Mouse (Mus musculus): Measurements from ENCODE around the gene Cst3. TPM values are rescaled to one million over a fixed set of nuclear protein-coding genes. Genes with fewer than 3 reads are reported as not detected.
A peak's percentile ranks its signal among the peaks of the same experiment; 100 is the strongest.

The Cst3 gene
- polyA plus RNA-seq, 1 experiment from 2014 or later: 654 TPM

- Histone ChIP-seq H3K27me3 (no peaks in the 10 kb centered on the region), H3K4me1 (replicated peaks) (peaks cover 53% of the 10 kb centered on the region), H3K36me3 (peaks cover 2% of the 10 kb centered on the region; the same call in 1 of the 2 replicates), H3K9me3 (replicated peaks) (no peaks in the 10 kb centered on the region), H3K4me3 (no peak overlapping the region), H3K9ac (no peak overlapping the region), H3K4me2 (no peak overlapping the region), H3K27ac (peak overlapping the region; percentile 24)
- 29% methylated on average over 3 of the region's 3 CpGs for WGBS
- no peak for ATAC-seq (replicated peaks; ENCODE audit: insufficient number of reproducible peaks, insufficient read depth, low FRiP score, low read depth)
Measured at GRCm38 (mm10) chr2:148877016-148877770, 1.7 kb upstream of the Cst3 start.

- peak overlapping the region; percentile 97 for H3K27ac ChIP-seq
- peak; percentile 33 for ATAC-seq (replicated peaks; ENCODE audit: insufficient number of reproducible peaks, insufficient read depth, low FRiP score, low read depth)
- peaks cover 17% of the 10 kb centered on the region; the same call in 1 of the 2 replicates for H3K36me3 ChIP-seq
- no peaks in the 10 kb centered on the region for H3K27me3 ChIP-seq
- H3K9ac ChIP-seq: peak overlapping the region; percentile 97
- H3K4me1 ChIP-seq (replicated peaks): peaks cover 53% of the 10 kb centered on the region
- peak overlapping the region; percentile 96 for H3K4me3 ChIP-seq
- H3K4me2 ChIP-seq: peak overlapping the region; percentile 78
- under 1% methylated on average over 34 of the region's 34 CpGs for WGBS
- no peaks in the 10 kb centered on the region for H3K9me3 ChIP-seq (replicated peaks)
Measured at GRCm38 (mm10) chr2:148874617-148875334, 716 bp downstream of the Cst3 start.

DNA sequence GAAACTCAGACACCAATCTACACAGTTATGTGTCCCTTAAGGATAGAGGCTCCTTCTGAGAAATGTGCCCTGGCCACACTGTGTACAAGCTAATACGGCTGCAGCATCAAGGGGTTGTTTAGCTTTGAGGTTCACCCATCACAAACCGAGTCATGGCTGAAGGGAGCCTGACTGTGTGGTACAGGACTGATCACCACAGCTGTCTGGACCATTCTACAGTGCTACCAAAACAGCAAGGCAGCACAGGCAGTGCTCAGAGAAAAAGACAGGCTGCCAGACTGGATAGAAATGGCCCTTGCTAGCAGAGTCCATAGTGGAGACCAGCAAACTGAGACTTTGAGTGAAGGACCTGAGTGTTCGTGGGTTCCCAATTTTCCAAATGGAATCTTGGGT lies 1.3 kb downstream of the Cst3 start:
- Histone ChIP-seq H3K4me2 (peak overlapping the region; percentile 78), H3K27ac (peak overlapping the region; percentile 97; the same call in 1 of the 2 replicates), H3K36me3 (peaks cover 17% of the 10 kb centered on the region; the same call in 1 of the 2 replicates), H3K4me1 (replicated peaks) (peaks cover 50% of the 10 kb centered on the region), H3K9me3 (replicated peaks) (no peaks in the 10 kb centered on the region), H3K27me3 (no peaks in the 10 kb centered on the region), H3K4me3 (peak overlapping the region; percentile 96), H3K9ac (peak overlapping the region; percentile 97)
- 21% methylated on average over 3 of the region's 3 CpGs for WGBS
- ATAC-seq (replicated peaks; ENCODE audit: insufficient number of reproducible peaks, insufficient read depth, low FRiP score, low read depth): no peak

DNA sequence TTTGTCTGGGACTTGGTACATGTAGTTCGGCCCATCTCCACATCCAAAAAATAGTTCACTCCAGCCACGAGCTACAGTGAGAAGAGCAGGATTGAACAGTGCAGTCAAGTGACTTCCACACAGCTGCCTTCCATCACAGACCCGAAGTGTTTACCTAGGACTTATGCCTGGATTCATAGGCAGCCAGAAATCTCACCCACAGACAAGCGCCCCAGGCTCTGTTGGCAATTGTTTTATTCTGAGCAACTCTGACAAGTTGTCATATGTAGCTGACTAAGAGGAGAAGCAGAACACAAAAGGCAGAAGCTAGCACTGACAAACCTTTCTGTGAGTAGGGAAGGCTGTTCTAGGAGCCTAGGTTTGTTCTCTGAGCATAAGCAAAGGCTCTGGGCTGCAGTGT lies 2.6 kb downstream of the Cst3 start:
- Histone ChIP-seq H3K27ac (peak overlapping the region; percentile 97), H3K4me3 (peak overlapping the region; percentile 96), H3K27me3 (no peaks in the 10 kb centered on the region), H3K9ac (peak overlapping the region; percentile 97; the same call in 1 of the 2 replicates), H3K4me1 (replicated peaks) (peaks cover 38% of the 10 kb centered on the region), H3K9me3 (replicated peaks) (no peaks in the 10 kb centered on the region), H3K4me2 (peak overlapping the region; percentile 78), H3K36me3 (peaks cover 17% of the 10 kb centered on the region; the same call in 1 of the 2 replicates)
- WGBS: 36% methylated on average over 4 of the region's 4 CpGs
- ATAC-seq (replicated peaks; ENCODE audit: insufficient number of reproducible peaks, insufficient read depth, low FRiP score, low read depth): no peak; the same call in 1 of the 2 replicates

DNA sequence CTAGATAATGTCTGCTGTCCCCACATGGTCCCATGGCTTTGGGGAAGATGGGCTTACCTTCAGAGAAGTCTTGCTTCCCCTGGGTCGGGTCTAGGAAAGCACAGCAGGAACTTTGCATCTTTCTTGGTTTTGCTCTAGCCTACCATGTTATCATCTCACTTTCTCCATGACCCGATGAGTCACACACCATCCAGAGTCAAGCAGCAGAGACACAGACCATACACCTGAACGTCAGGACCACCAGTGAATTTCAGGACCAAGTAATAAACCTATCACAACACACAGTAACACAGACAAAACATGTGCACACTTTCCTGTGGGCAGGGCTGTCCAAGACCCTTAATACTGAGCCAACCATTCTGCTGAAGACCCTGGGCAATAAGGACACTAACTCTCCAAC lies 5.0 kb downstream of the Cst3 start:
- no peak overlapping the region for H3K4me2 ChIP-seq
- H3K9ac ChIP-seq: no peak overlapping the region
- H3K27ac ChIP-seq: no peak overlapping the region
- no peak overlapping the region for H3K4me3 ChIP-seq
- no peaks in the 10 kb centered on the region for H3K9me3 ChIP-seq (replicated peaks)
- 77% methylated on average over 3 of the region's 3 CpGs for WGBS
- ATAC-seq (replicated peaks; ENCODE audit: insufficient number of reproducible peaks, insufficient read depth, low FRiP score, low read depth): no peak
- H3K27me3 ChIP-seq: no peaks in the 10 kb centered on the region
- H3K36me3 ChIP-seq: peaks cover 17% of the 10 kb centered on the region; the same call in 1 of the 2 replicates
- peaks cover 23% of the 10 kb centered on the region for H3K4me1 ChIP-seq (replicated peaks)

DNA sequence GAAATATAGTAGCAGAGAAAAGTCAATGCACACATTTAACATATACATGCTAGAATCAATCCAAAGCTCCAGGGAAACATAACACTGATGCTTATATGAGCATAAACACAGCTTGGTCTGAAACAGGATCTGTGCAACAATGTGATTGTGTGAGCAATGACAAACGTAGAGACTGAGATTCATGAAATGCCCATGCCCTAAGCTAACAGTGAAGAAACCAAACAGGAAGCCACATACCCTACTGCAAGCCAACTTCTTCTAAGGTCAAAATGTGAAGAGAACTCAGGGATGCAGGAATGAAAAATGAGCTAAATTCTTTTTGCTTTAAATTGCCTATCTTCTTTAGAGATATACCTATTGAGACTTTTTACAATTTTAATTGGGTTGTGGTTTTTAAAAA lies 6.5 kb downstream of the Cst3 start:
- Histone ChIP-seq H3K4me3 (no peak overlapping the region), H3K36me3 (peaks cover 17% of the 10 kb centered on the region; the same call in 1 of the 2 replicates), H3K4me1 (replicated peaks) (peaks cover 26% of the 10 kb centered on the region), H3K27ac (no peak overlapping the region), H3K4me2 (no peak overlapping the region), H3K9ac (no peak overlapping the region), H3K27me3 (no peaks in the 10 kb centered on the region), H3K9me3 (replicated peaks) (no peaks in the 10 kb centered on the region)
- ATAC-seq (replicated peaks; ENCODE audit: insufficient number of reproducible peaks, insufficient read depth, low FRiP score, low read depth): no peak
- WGBS: 65% methylated on average over 1 of the region's 1 CpGs

DNA sequence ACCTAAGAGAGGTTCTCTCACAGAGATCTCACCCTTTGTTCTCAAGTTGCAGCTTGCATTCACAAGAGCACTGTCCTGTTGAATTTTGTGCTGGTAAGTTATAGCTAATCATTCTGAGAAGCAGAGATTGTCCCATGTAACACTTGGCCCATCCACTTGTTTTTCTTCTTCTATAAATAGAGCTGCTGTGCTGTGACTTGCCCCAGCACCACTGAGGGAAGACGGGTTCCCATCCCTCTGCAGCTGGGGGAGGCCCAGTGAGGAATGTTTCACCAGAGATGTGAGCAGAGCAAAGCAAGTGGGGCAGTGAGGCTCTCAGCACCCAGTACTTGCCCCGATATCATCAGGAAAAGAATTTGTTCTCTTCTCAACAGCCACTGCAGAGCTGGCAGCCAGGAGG lies 10.5 kb downstream of the Cst3 start, which contains the start of gene 9230104L09Rik:
Gene 9230104L09Rik, minus strand, starts transcription at position 73 of the 400 bp plus-strand sequence.
- Histone ChIP-seq H3K9me3 (replicated peaks) (no peaks in the 10 kb centered on the region), H3K27me3 (no peaks in the 10 kb centered on the region), H3K36me3 (no peaks in the 10 kb centered on the region), H3K4me2 (peak within 1 kb of the TSS; percentile 20; the same call in 1 of the 2 replicates), H3K27ac (peak within 1 kb of the TSS; percentile 77), H3K4me1 (replicated peaks) (peaks cover 12% of the 10 kb centered on the region), H3K4me3 (no peak within 1 kb of the TSS), H3K9ac (no peak within 1 kb of the TSS)
- whole genome bisulfite sequencing: 14% methylated on average over 2 of the region's 2 CpGs
- ATAC-seq (replicated peaks; ENCODE audit: insufficient number of reproducible peaks, insufficient read depth, low FRiP score, low read depth): peak; percentile 83

DNA sequence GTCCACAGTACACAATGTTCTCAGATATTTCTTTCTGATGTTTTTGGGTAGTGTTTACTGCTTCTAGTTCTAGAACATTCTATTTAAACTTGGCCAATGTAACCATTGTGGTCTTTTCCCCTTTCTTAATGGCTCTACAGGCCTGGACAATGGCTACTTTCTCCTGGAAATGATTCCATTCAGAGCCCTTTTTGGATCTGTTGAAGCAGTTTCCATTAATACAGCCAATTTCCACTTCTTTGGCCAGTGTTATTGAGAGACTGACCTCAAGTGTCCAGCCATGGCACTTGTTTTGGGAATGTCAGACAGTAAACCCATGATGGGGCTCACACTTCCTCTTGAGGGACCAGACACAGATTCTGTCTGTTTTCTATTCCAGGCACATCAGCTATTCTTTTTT lies 13.8 kb downstream of the Cst3 start:
- Histone ChIP-seq H3K27ac (no peak overlapping the region), H3K4me1 (replicated peaks) (peaks cover 24% of the 10 kb centered on the region), H3K27me3 (no peaks in the 10 kb centered on the region), H3K9ac (no peak overlapping the region), H3K4me2 (no peak overlapping the region), H3K4me3 (no peak overlapping the region), H3K36me3 (no peaks in the 10 kb centered on the region), H3K9me3 (replicated peaks) (no peaks in the 10 kb centered on the region)
- ATAC-seq (replicated peaks; ENCODE audit: insufficient number of reproducible peaks, insufficient read depth, low FRiP score, low read depth): no peak

DNA sequence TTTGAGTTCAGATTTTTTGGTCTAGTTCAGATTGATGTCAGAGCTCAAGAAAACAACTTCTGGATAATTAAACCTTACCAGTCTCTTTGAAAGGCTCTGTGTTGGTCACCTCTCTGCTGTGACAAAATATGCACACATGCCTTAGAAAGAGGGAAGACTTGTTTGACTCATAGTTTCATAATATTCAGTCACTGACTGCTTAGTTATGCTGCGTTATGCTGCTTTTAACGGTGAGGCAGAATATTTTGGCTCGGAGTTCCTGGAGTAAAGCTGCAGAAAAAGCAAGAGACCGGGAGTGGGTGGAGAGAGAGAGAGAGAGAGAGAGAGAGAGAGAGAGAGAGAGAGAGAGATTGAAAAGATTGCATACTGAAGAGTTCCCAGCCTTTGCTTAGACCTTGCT lies 14.5 kb downstream of the Cst3 start:
- 52% methylated on average over 4 of the region's 4 CpGs for WGBS
- no peaks in the 10 kb centered on the region for H3K9me3 ChIP-seq (replicated peaks)
- no peak overlapping the region for H3K9ac ChIP-seq
- no peak overlapping the region for H3K4me2 ChIP-seq
- H3K27me3 ChIP-seq: no peaks in the 10 kb centered on the region
- peaks cover 28% of the 10 kb centered on the region for H3K4me1 ChIP-seq (replicated peaks)
- ATAC-seq (replicated peaks; ENCODE audit: insufficient number of reproducible peaks, insufficient read depth, low FRiP score, low read depth): no peak
- no peak overlapping the region for H3K4me3 ChIP-seq
- H3K36me3 ChIP-seq: no peaks in the 10 kb centered on the region
- no peak overlapping the region for H3K27ac ChIP-seq

- Histone ChIP-seq H3K27ac (peak overlapping the region; percentile 66; the same call in 1 of the 2 replicates), H3K27me3 (no peaks in the 10 kb centered on the region), H3K4me2 (no peak overlapping the region), H3K36me3 (no peaks in the 10 kb centered on the region), H3K4me1 (replicated peaks) (peaks cover 17% of the 10 kb centered on the region), H3K4me3 (no peak overlapping the region), H3K9ac (no peak overlapping the region), H3K9me3 (replicated peaks) (no peaks in the 10 kb centered on the region)
- ATAC-seq (replicated peaks; ENCODE audit: insufficient number of reproducible peaks, insufficient read depth, low FRiP score, low read depth): no peak
- 59% methylated on average over 4 of the region's 4 CpGs for WGBS
Measured at GRCm38 (mm10) chr2:148857506-148857905, 18.0 kb downstream of the Cst3 start.

DNA sequence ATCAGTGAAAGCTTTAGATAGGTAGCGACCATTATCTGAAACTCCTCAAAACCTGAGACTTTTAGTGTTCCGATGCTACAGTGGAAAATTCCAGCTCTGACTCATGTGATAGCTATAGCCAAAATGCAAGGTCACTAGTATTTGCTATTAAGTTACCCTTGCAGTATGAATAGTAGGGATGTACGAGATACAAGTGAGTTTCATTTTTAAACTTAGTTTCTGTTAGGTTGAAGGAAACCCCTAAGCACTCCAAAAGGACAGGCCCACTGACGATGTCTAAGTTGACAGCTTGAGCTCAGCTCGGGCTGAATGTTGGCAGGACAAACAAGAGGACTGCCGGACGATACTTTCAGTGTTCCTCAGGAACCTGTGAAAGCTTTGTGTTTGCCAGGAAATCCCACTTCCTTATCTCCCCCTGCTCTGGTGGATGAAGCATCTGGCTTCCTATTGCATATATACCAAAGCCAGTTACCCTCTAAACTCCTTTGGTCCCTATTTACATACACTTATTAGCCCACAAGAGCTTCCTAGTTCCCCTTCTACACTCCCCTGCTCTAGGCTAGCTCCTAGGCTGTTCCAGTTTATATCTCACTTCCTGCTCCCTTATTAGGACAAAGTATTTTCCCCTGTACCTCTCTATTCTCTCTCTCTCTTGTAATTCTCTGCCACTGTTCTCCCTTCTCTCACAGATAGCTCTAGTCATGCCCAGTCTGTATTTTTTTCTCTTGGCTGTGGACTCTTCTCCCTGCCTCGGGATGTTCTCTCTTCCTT lies 18.7 kb downstream of the Cst3 start:
- H3K9ac ChIP-seq: no peak overlapping the region
- peak overlapping the region; percentile 45 for H3K4me2 ChIP-seq
- no peak for ATAC-seq (replicated peaks; ENCODE audit: insufficient number of reproducible peaks, insufficient read depth, low FRiP score, low read depth)
- H3K9me3 ChIP-seq (replicated peaks): no peaks in the 10 kb centered on the region
- H3K4me1 ChIP-seq (replicated peaks): peaks cover 17% of the 10 kb centered on the region
- H3K27ac ChIP-seq: peak overlapping the region; percentile 66
- no peaks in the 10 kb centered on the region for H3K36me3 ChIP-seq
- 30% methylated on average over 8 of the region's 8 CpGs for WGBS
- H3K4me3 ChIP-seq: no peak overlapping the region
- H3K27me3 ChIP-seq: no peaks in the 10 kb centered on the region
